Mouse (Mus musculus) lung, postnatal 0 days (tissue): ENCODE results near the gene Mgat4b.

ENCODE experiments used
- CTCF ChIP-seq: IDR thresholded peaks from 2 replicates; pipeline ENCODE4 v1.5.1; 2016; ENCODE audit warnings: antibody characterized with exemption, mild to moderate bottlenecking
- EP300 ChIP-seq: IDR thresholded peaks from 2 replicates; pipeline ENCODE4 v1.6.1; 2016; ENCODE audit warnings: antibody characterized with exemption, mild to moderate bottlenecking, control low read depth

DNA sequence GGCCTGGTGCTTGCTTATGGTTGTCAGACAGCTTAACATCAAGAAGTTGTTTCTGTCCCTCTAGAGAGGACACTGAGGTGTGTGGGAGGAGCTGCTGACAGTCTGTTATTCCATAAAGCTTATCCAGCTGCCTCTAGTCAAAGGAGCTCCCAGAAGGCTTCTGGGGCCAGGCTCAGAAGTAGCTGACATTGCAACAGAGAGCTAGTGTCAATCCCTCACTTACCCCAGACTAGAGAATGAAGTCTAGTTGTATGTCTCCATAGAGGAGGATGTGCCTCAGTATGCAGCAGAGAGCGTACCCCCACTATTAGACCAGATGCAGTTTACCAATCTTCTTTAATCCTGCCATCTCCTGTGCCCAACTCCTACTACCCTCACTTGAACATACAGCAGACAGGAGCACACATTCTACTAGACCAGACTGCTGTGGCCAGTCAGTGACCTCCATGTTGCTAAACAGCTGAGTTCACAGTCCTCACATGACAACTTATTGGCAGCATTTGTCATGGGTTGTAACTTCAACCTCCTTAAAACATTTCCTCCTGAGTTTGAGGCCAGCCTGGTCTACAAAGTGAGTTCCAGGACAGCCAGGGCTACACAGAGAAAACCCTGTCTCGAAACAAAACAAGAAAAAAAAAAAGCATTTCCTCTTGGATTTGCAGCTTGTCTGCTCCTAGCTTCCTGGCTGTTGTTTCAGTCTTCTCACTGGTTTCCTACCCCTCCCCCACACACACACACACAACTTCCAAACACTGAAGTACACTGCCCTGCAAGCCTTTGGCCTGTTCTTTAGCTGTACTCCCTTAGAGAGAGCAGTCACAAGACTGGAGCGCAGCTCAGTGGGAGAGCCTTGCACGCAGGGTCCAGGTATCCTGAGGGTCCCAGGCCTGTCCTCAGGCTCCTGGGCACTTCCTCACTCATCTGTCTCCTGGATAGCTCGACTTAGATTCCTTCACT is 31.9 kb upstream of the Mgat4b start:
- TF ChIP-seq CTCF (no peak), EP300 (no peak)
